Mouse (Mus musculus) lung, embryonic 14.5 days (tissue): Measurements from ENCODE around the gene Gas1. TPM values are rescaled to one million over a fixed set of nuclear protein-coding genes. Genes with fewer than 3 reads are reported as not detected.

ENCODE experiments used
- ATAC-seq: fragments of 200-750 bp; cut with Nextera tagmentation; 2 replicates; pipeline ENCODE4 v1.8.0; 2017; ENCODE audit warnings: mild to moderate bottlenecking, moderate TSS enrichment, moderate library complexity; ENCODE audit not compliant: insufficient read depth
- DNase-seq: peaks from one replicate; pipeline ENCODE4 v3.0.0-alpha.2; 2015
- H3K27ac ChIP-seq: fragments of 300-500 bp; sonication (generic); 2 replicates; pipeline ENCODE4 v1.5.1; 2014; ENCODE audit warnings: low read depth, mild to moderate bottlenecking, moderate library complexity
- H3K27me3 ChIP-seq: fragments of 300-500 bp; sonication (generic); 2 replicates; pipeline ENCODE4 v1.6.1; 2014; ENCODE audit warnings: low read length, control low read depth; ENCODE audit not compliant: insufficient read depth
- H3K36me3 ChIP-seq: fragments of 300-500 bp; sonication (generic); 2 replicates; pipeline ENCODE4 v1.6.1; 2014; ENCODE audit warnings: control low read depth; ENCODE audit not compliant: insufficient read depth
- H3K4me1 ChIP-seq: fragments of 300-500 bp; sonication (generic); 2 replicates; pipeline ENCODE4 v1.6.1; 2014; ENCODE audit warnings: antibody characterized with exemption, control low read depth; ENCODE audit not compliant: insufficient read depth
- H3K4me2 ChIP-seq: fragments of 300-500 bp; sonication (generic); 2 replicates; pipeline ENCODE4 v1.6.1; 2014; ENCODE audit warnings: mild to moderate bottlenecking
- H3K4me3 ChIP-seq: fragments of 300-500 bp; sonication (generic); 2 replicates; pipeline ENCODE4 v1.5.1; 2014; ENCODE audit warnings: low read depth, low read length
- H3K9ac ChIP-seq: fragments of 300-500 bp; sonication (generic); 2 replicates; pipeline ENCODE4 v1.6.1; 2014
- H3K9me3 ChIP-seq: fragments of 300-500 bp; sonication (generic); 2 replicates; pipeline ENCODE4 v1.6.1; 2016; ENCODE audit warnings: low read depth, low read length, control low read depth
- CTCF ChIP-seq: IDR thresholded peaks from 2 replicates; pipeline ENCODE4 v1.5.1; 2016; ENCODE audit warnings: antibody characterized with exemption, low read depth
- WGBS: fragments of 180-500 bp; shearing (Covaris S2); extraction: QIAGEN DNeasy Blood & Tissue Kit; methylation state at CpG from one replicate; pipeline ENCODE4 v1.1.7; 2014; 5-methylcytosine and 5-hydroxymethylcytosine counted together
- polyA plus RNA-seq: library from polyadenylated mRNA; unstranded; fragments of >200 nt; fragmentation: Nextera tagmentation; extraction: Ambion mirVana; gene quantifications from 2 replicates; pipeline ENCODE4 v1.2.1, GENCODE M21; 2014

Gene Gas1
- polyA plus RNA-seq: 31.0 and 32.1 TPM in 2 replicates

GRCm38 (mm10) chr13:60177106-60177796 is at the start of gene Gas1:
TSS of gene Gas1 (minus strand) at chr13:60177365.
- DNase-seq (peak; percentile 95), ATAC-seq (peak; percentile 93)
- peak within 1 kb of the TSS; percentile 89 for H3K9ac ChIP-seq
- H3K27me3 ChIP-seq: peaks cover 23% of the 10 kb centered on the region; the same call in 1 of the 2 replicates
- under 1% methylated on average over 58 of the region's 59 CpGs for WGBS
- TF ChIP-seq CTCF: peak; percentile 23; the same call in 1 of the 2 replicates
- H3K4me2 ChIP-seq: peak within 1 kb of the TSS; percentile 77
- H3K4me1 ChIP-seq: peaks cover 11% of the 10 kb centered on the region
- H3K9me3 ChIP-seq: no peaks in the 10 kb centered on the region
- H3K36me3 ChIP-seq: no peaks in the 10 kb centered on the region
- H3K27ac ChIP-seq: peak within 1 kb of the TSS; percentile 98
- peak within 1 kb of the TSS; percentile 73 for H3K4me3 ChIP-seq

GRCm38 (mm10) chr13:60226251-60226836 is 49.2 kb upstream of the Gas1 start:
- ATAC-seq: peak; percentile 76
- DNase-seq: peak; percentile 82
- Histone ChIP-seq H3K9ac (no peak overlapping the region), H3K4me2 (peak overlapping the region; percentile 36; the same call in 1 of the 2 replicates), H3K4me1 (peaks cover 10% of the 10 kb centered on the region), H3K9me3 (no peaks in the 10 kb centered on the region), H3K4me3 (no peak overlapping the region), H3K27ac (peak overlapping the region; percentile 87), H3K36me3 (no peaks in the 10 kb centered on the region), H3K27me3 (no peaks in the 10 kb centered on the region)
- no peak for TF ChIP-seq CTCF
- WGBS: 3% methylated on average over 9 of the region's 9 CpGs

- peak; percentile 48 for ATAC-seq
- 16% methylated on average over 1 of the region's 1 CpGs for WGBS
- no peaks in the 10 kb centered on the region for H3K9me3 ChIP-seq
- DNase-seq: peak; percentile 88
- H3K27ac ChIP-seq: peak overlapping the region; percentile 87
- peak overlapping the region; percentile 36; the same call in 1 of the 2 replicates for H3K4me2 ChIP-seq
- no peak overlapping the region for H3K4me3 ChIP-seq
- H3K9ac ChIP-seq: no peak overlapping the region
- H3K4me1 ChIP-seq: peaks cover 10% of the 10 kb centered on the region
- no peaks in the 10 kb centered on the region for H3K36me3 ChIP-seq
- H3K27me3 ChIP-seq: no peaks in the 10 kb centered on the region
- no peak for TF ChIP-seq CTCF
These were observed 48.6 kb upstream of the Gas1 start for GRCm38 (mm10) chr13:60225736-60226135.

- TF ChIP-seq CTCF: no peak
- 49% methylated on average over 5 of the region's 5 CpGs for WGBS
- Histone ChIP-seq H3K27ac (peak overlapping the region; percentile 87), H3K4me2 (no peak overlapping the region), H3K4me1 (peaks cover 10% of the 10 kb centered on the region), H3K4me3 (no peak overlapping the region), H3K36me3 (no peaks in the 10 kb centered on the region), H3K27me3 (no peaks in the 10 kb centered on the region), H3K9ac (no peak overlapping the region), H3K9me3 (no peaks in the 10 kb centered on the region)
- ATAC-seq: peak; percentile 33
- peak; percentile 58 for DNase-seq
These were observed 48.1 kb upstream of the Gas1 start for GRCm38 (mm10) chr13:60225276-60225675.

- H3K9ac ChIP-seq: no peak overlapping the region
- no peak for DNase-seq
- H3K27me3 ChIP-seq: no peaks in the 10 kb centered on the region
- H3K4me2 ChIP-seq: no peak overlapping the region
- no peak for ATAC-seq
- no peak overlapping the region for H3K27ac ChIP-seq
- no peak for TF ChIP-seq CTCF
- H3K36me3 ChIP-seq: no peaks in the 10 kb centered on the region
- H3K9me3 ChIP-seq: no peaks in the 10 kb centered on the region
- WGBS: 49% methylated on average over 2 of the region's 2 CpGs
- peaks cover 10% of the 10 kb centered on the region for H3K4me1 ChIP-seq
- no peak overlapping the region for H3K4me3 ChIP-seq
These were observed 46.6 kb upstream of the Gas1 start for GRCm38 (mm10) chr13:60223797-60224196.

- ATAC-seq: no peak
These were observed 45.2 kb upstream of the Gas1 start for GRCm38 (mm10) chr13:60222336-60222735.

GRCm38 (mm10) chr13:60213896-60214295 is 36.7 kb upstream of the Gas1 start:
- peaks cover 5% of the 10 kb centered on the region; the same call in 1 of the 2 replicates for H3K9me3 ChIP-seq
- ATAC-seq (no peak), DNase-seq (no peak)
- no peak overlapping the region for H3K27ac ChIP-seq
- no peaks in the 10 kb centered on the region for H3K27me3 ChIP-seq
- H3K9ac ChIP-seq: no peak overlapping the region
- no peaks in the 10 kb centered on the region for H3K4me1 ChIP-seq
- no peaks in the 10 kb centered on the region for H3K36me3 ChIP-seq
- no peak for TF ChIP-seq CTCF
- 79% methylated on average over 7 of the region's 7 CpGs for WGBS
- no peak overlapping the region for H3K4me3 ChIP-seq
- no peak overlapping the region for H3K4me2 ChIP-seq

More at GRCm38 (mm10) chr13:60222336-60222735, 45.2 kb upstream of the Gas1 start:
- Histone ChIP-seq H3K9me3 (no peaks in the 10 kb centered on the region), H3K4me2 (peak overlapping the region; percentile 12; the same call in 1 of the 2 replicates), H3K27me3 (no peaks in the 10 kb centered on the region), H3K4me1 (peaks cover 10% of the 10 kb centered on the region), H3K27ac (peak overlapping the region; percentile 70; the same call in 1 of the 2 replicates), H3K4me3 (no peak overlapping the region), H3K36me3 (no peaks in the 10 kb centered on the region), H3K9ac (no peak overlapping the region)
- peak; percentile 76 for DNase-seq
- 47% methylated on average over 11 of the region's 11 CpGs for WGBS
- 0 out of 2 replicates have a peak, but pooled peaks have one; percentile 13 for TF ChIP-seq CTCF
